Mouse (Mus musculus): ENCODE results near the gene Pcna. TPM values are rescaled to one million over a fixed set of nuclear protein-coding genes. Genes with fewer than 3 reads are reported as not detected.

Pcna gene
- polyA plus RNA-seq, 1 experiment from 2014 or later, result 166 TPM

- 44% methylated on average over 12 of the region's 12 CpGs for WGBS
- no peak for TF ChIP-seq CTCF (IDR thresholded peaks at IDR 0.05; ENCODE audit: low read depth)
- H3K4me3 ChIP-seq (replicated peaks; ENCODE audit: low read depth, low read length), result no peak overlapping the region
- ATAC-seq (replicated peaks; ENCODE audit: low FRiP score, low read depth) (no peak; the same call in 1 of the 2 replicates), DNase-seq (ENCODE audit: low spot score) (no peak)
- H3K4me2 ChIP-seq (ENCODE audit: low read length), result no peak overlapping the region
- no peaks in the 10 kb centered on the region for H3K9me3 ChIP-seq (replicated peaks; ENCODE audit: low read length)
- H3K36me3 ChIP-seq (ENCODE audit: insufficient read depth, low read length), result no peaks in the 10 kb centered on the region
- peak overlapping the region; percentile 72 for H3K27ac ChIP-seq
- H3K9ac ChIP-seq (ENCODE audit: low read depth, low read length), result no peak overlapping the region
- H3K27me3 ChIP-seq (ENCODE audit: insufficient read depth, low read length), result no peaks in the 10 kb centered on the region
- H3K4me1 ChIP-seq (replicated peaks; ENCODE audit: insufficient read depth, low read length), result peaks cover 31% of the 10 kb centered on the region
Observed at GRCm38 (mm10) chr2:132282453-132283174, 29.5 kb upstream of the Pcna start.

- no peak overlapping the region for H3K4me2 ChIP-seq (ENCODE audit: low read length)
- ATAC-seq (replicated peaks; ENCODE audit: low FRiP score, low read depth), result no peak
- no peak overlapping the region for H3K4me3 ChIP-seq (replicated peaks; ENCODE audit: low read depth, low read length)
- H3K4me1 ChIP-seq (replicated peaks; ENCODE audit: insufficient read depth, low read length), result peaks cover 31% of the 10 kb centered on the region
- TF ChIP-seq CTCF (IDR thresholded peaks at IDR 0.05; ENCODE audit: low read depth), result no peak
- WGBS, result 48% methylated on average over 10 of the region's 10 CpGs
- peak overlapping the region; percentile 51; the same call in 1 of the 2 replicates for H3K27ac ChIP-seq
- H3K9me3 ChIP-seq (replicated peaks; ENCODE audit: low read length), result no peaks in the 10 kb centered on the region
- no peaks in the 10 kb centered on the region for H3K36me3 ChIP-seq (ENCODE audit: insufficient read depth, low read length)
- H3K9ac ChIP-seq (ENCODE audit: low read depth, low read length), result no peak overlapping the region
- DNase-seq (ENCODE audit: low spot score), result peak; percentile 52
- no peaks in the 10 kb centered on the region for H3K27me3 ChIP-seq (ENCODE audit: insufficient read depth, low read length)
Observed at GRCm38 (mm10) chr2:132281560-132282452, 28.7 kb upstream of the Pcna start.

- Histone ChIP-seq H3K27me3 (ENCODE audit: insufficient read depth, low read length) (no peaks in the 10 kb centered on the region), H3K36me3 (ENCODE audit: insufficient read depth, low read length) (no peaks in the 10 kb centered on the region), H3K4me1 (replicated peaks; ENCODE audit: insufficient read depth, low read length) (peaks cover 31% of the 10 kb centered on the region), H3K9ac (ENCODE audit: low read depth, low read length) (no peak overlapping the region), H3K4me3 (replicated peaks; ENCODE audit: low read depth, low read length) (no peak overlapping the region), H3K4me2 (ENCODE audit: low read length) (no peak overlapping the region), H3K27ac (no peak overlapping the region), H3K9me3 (replicated peaks; ENCODE audit: low read length) (no peaks in the 10 kb centered on the region)
- 91% methylated on average over 10 of the region's 10 CpGs for WGBS
- no peak for TF ChIP-seq CTCF (IDR thresholded peaks at IDR 0.05; ENCODE audit: low read depth)
- ATAC-seq (replicated peaks; ENCODE audit: low FRiP score, low read depth) (no peak), DNase-seq (ENCODE audit: low spot score) (no peak)
Observed at GRCm38 (mm10) chr2:132280518-132281120, 27.5 kb upstream of the Pcna start.

- Histone ChIP-seq H3K36me3 (ENCODE audit: insufficient read depth, low read length) (no peaks in the 10 kb centered on the region), H3K4me3 (replicated peaks; ENCODE audit: low read depth, low read length) (no peak overlapping the region), H3K4me2 (ENCODE audit: low read length) (no peak overlapping the region), H3K27ac (no peak overlapping the region), H3K4me1 (replicated peaks; ENCODE audit: insufficient read depth, low read length) (peaks cover 31% of the 10 kb centered on the region), H3K9ac (ENCODE audit: low read depth, low read length) (no peak overlapping the region), H3K9me3 (replicated peaks; ENCODE audit: low read length) (no peaks in the 10 kb centered on the region), H3K27me3 (ENCODE audit: insufficient read depth, low read length) (no peaks in the 10 kb centered on the region)
- no peak for TF ChIP-seq CTCF (IDR thresholded peaks at IDR 0.05; ENCODE audit: low read depth)
- DNase-seq (ENCODE audit: low spot score), result no peak
- 39% methylated on average over 4 of the region's 4 CpGs for WGBS
- ATAC-seq (replicated peaks; ENCODE audit: low FRiP score, low read depth), result no peak
Observed at GRCm38 (mm10) chr2:132279978-132280377, 26.9 kb upstream of the Pcna start.

- 65% methylated on average over 3 of the region's 3 CpGs for WGBS
- ATAC-seq (replicated peaks; ENCODE audit: low FRiP score, low read depth) (no peak), DNase-seq (ENCODE audit: low spot score) (no peak)
- TF ChIP-seq CTCF (IDR thresholded peaks at IDR 0.05; ENCODE audit: low read depth), result no peak
- no peaks in the 10 kb centered on the region for H3K9me3 ChIP-seq (replicated peaks; ENCODE audit: low read length)
- no peak overlapping the region for H3K4me3 ChIP-seq (replicated peaks; ENCODE audit: low read depth, low read length)
- no peak overlapping the region for H3K27ac ChIP-seq
- no peak overlapping the region for H3K4me2 ChIP-seq (ENCODE audit: low read length)
- no peak overlapping the region for H3K9ac ChIP-seq (ENCODE audit: low read depth, low read length)
- H3K36me3 ChIP-seq (ENCODE audit: insufficient read depth, low read length), result no peaks in the 10 kb centered on the region
- peaks cover 30% of the 10 kb centered on the region for H3K4me1 ChIP-seq (replicated peaks; ENCODE audit: insufficient read depth, low read length)
- no peaks in the 10 kb centered on the region for H3K27me3 ChIP-seq (ENCODE audit: insufficient read depth, low read length)
Observed at GRCm38 (mm10) chr2:132279336-132279882, 26.3 kb upstream of the Pcna start.
